In genomic region chr19:46643236-46643635, GRCm38 (mm10) we compare ENCODE assay signal across 16 mouse cellular contexts. TPM values are rescaled to one million over a fixed set of nuclear protein-coding genes. Genes with fewer than 3 reads are reported as not detected.
DNase-seq lines count a peak whose midpoint lies in the region; ATAC-seq and TF ChIP-seq lines count a peak whose summit lies in the region.
"Had no signal": no experiment of that assay in that cellular context is flagged by ENCODE, and none has a peak within 500 bp of the region (broad histone marks: within the 10 kb centered on the region; RNA-seq: fewer than 3 reads in every experiment).

No protein-coding gene starts in this region.

- H3K27me3 ChIP-seq in heart, embryonic 14.5 days (ENCODE audit: control insufficient read depth, insufficient read depth, low read length) = no peaks in the 10 kb centered on the region
- no peaks in the 10 kb centered on the region for H3K27me3 ChIP-seq in midbrain, postnatal 0 days (ENCODE audit: insufficient read depth, low read length)
- H3K27me3 ChIP-seq in midbrain, embryonic 14.5 days (ENCODE audit: control insufficient read depth, insufficient read depth, low read length) = no peaks in the 10 kb centered on the region
- no peaks in the 10 kb centered on the region for H3K27me3 ChIP-seq in kidney, embryonic 16.5 days (ENCODE audit: insufficient read depth, low read length)
- H3K27me3 ChIP-seq: forebrain, embryonic 15.5 days had no signal

- peak overlapping the region; percentile 90 to 97 for H3K27ac ChIP-seq in heart, embryonic 14.5 days (replicated peaks in 1 of 2; ENCODE audit: control insufficient read depth in 1 of 2, insufficient read depth in 1 of 2, low read depth in 2 of 2, low read length in 2 of 2)
- 0 out of 2 replicates have a peak overlapping the region, but pooled peaks have one; percentile 7 for H3K27ac ChIP-seq in midbrain, postnatal 0 days (ENCODE audit: low read depth, low read length)
- no peak overlapping the region for H3K27ac ChIP-seq in midbrain, embryonic 14.5 days (replicated peaks; ENCODE audit: low read depth, low read length)
- no peak overlapping the region for H3K27ac ChIP-seq in kidney, embryonic 16.5 days (ENCODE audit: low read length)

- H3K4me2 ChIP-seq in heart, embryonic 14.5 days (ENCODE audit: low read length) = peak overlapping the region; percentile 38
- H3K4me2 ChIP-seq in midbrain, postnatal 0 days (ENCODE audit: low read depth, low read length, poor library complexity, severe bottlenecking) = no peak overlapping the region
- H3K4me2 ChIP-seq in midbrain, embryonic 14.5 days (ENCODE audit: low read length) = no peak overlapping the region
- H3K4me2 ChIP-seq in kidney, embryonic 16.5 days (replicated peaks; ENCODE audit: low read depth, low read length) = no peak overlapping the region
- H3K4me2 ChIP-seq: forebrain, embryonic 15.5 days had no signal

- peaks cover 53% of the 10 kb centered on the region for H3K36me3 ChIP-seq in heart, embryonic 14.5 days (ENCODE audit: control insufficient read depth, insufficient read depth, low read length)
- peaks cover 6% of the 10 kb centered on the region for H3K36me3 ChIP-seq in midbrain, postnatal 0 days (ENCODE audit: insufficient read depth, low read length)
- peaks cover 20% of the 10 kb centered on the region for H3K36me3 ChIP-seq in midbrain, embryonic 14.5 days (ENCODE audit: control insufficient read depth, insufficient read depth, low read length)
- H3K36me3 ChIP-seq in kidney, embryonic 16.5 days (ENCODE audit: insufficient read depth, low read length) = peaks cover 9% of the 10 kb centered on the region; the same call in 1 of the 2 replicates
- H3K36me3 ChIP-seq: forebrain, embryonic 15.5 days had no signal

- no peak for ATAC-seq in heart, embryonic 14.5 days (ENCODE audit: insufficient number of reproducible peaks, insufficient read depth, low FRiP score, low read depth)
- ATAC-seq in midbrain, postnatal 0 days (ENCODE audit: low FRiP score) = no peak
- ATAC-seq in midbrain, embryonic 14.5 days (ENCODE audit: low FRiP score, low TSS enrichment) = no peak
- ATAC-seq in kidney, embryonic 16.5 days (ENCODE audit: low FRiP score, low TSS enrichment) = no peak
- ATAC-seq: forebrain, embryonic 15.5 days had no signal

- TF ChIP-seq CTCF in midbrain, postnatal 0 days (IDR thresholded peaks at IDR 0.05) = no peak

- H3K9ac ChIP-seq in heart, embryonic 14.5 days (ENCODE audit: low read length) = peak overlapping the region; percentile 42
- H3K9ac ChIP-seq in midbrain, postnatal 0 days (replicated peaks; ENCODE audit: low read length, poor library complexity, severe bottlenecking) = no peak overlapping the region
- no peak overlapping the region for H3K9ac ChIP-seq in midbrain, embryonic 14.5 days (replicated peaks; ENCODE audit: low read length)
- no peak overlapping the region for H3K9ac ChIP-seq in kidney, embryonic 16.5 days (replicated peaks; ENCODE audit: low read length)
- H3K9ac ChIP-seq: forebrain, embryonic 15.5 days had no signal

- peaks cover 69 to 96% of the 10 kb centered on the region in 2 experiments for H3K4me1 ChIP-seq in heart, embryonic 14.5 days (ENCODE audit: control insufficient read depth in 2 of 2, insufficient read depth in 2 of 2, low read length in 2 of 2)
- H3K4me1 ChIP-seq in midbrain, postnatal 0 days (ENCODE audit: insufficient read depth, low read length) = peaks cover 3% of the 10 kb centered on the region; the same call in 1 of the 2 replicates
- peaks cover 20% of the 10 kb centered on the region for H3K4me1 ChIP-seq in midbrain, embryonic 14.5 days (ENCODE audit: control insufficient read depth, insufficient read depth, low read length)
- peaks cover 76% of the 10 kb centered on the region for H3K4me1 ChIP-seq in kidney, embryonic 16.5 days (ENCODE audit: insufficient read depth, low read length)

- 33% methylated on average over 5 of the region's 5 CpGs for WGBS in heart, embryonic 14.5 days
- 85% methylated on average over 5 of the region's 5 CpGs for WGBS in midbrain, postnatal 0 days
- WGBS in midbrain, embryonic 14.5 days = 83% methylated on average over 5 of the region's 5 CpGs
- 75% methylated on average over 5 of the region's 5 CpGs for WGBS in kidney, embryonic 16.5 days

- H3K9me3 ChIP-seq in heart, embryonic 14.5 days (ENCODE audit: control insufficient read depth, low read length) = no peaks in the 10 kb centered on the region
- H3K9me3 ChIP-seq in midbrain, postnatal 0 days (ENCODE audit: low read length) = no peaks in the 10 kb centered on the region
- no peaks in the 10 kb centered on the region for H3K9me3 ChIP-seq in midbrain, embryonic 14.5 days (ENCODE audit: control insufficient read depth, low read length)
- H3K9me3 ChIP-seq in kidney, embryonic 16.5 days (ENCODE audit: low read length) = no peaks in the 10 kb centered on the region
- H3K9me3 ChIP-seq: forebrain, embryonic 15.5 days had no signal

- intact Hi-C loops in heart, postnatal 14 days (cut with DNase I) = no loop called here

- H3K4me3 ChIP-seq in heart, embryonic 14.5 days (ENCODE audit: control insufficient read depth in 1 of 2, insufficient read depth in 1 of 2, low read depth in 1 of 2, low read length in 2 of 2) = no peak overlapping the region
- H3K4me3 ChIP-seq in midbrain, postnatal 0 days (ENCODE audit: low read depth, low read length) = no peak overlapping the region
- no peak overlapping the region for H3K4me3 ChIP-seq in midbrain, embryonic 14.5 days (replicated peaks; ENCODE audit: low read depth, low read length)
- H3K4me3 ChIP-seq in kidney, embryonic 16.5 days (ENCODE audit: low read length) = no peak overlapping the region
- H3K4me3 ChIP-seq: forebrain, embryonic 15.5 days had no signal

- peak; percentile 79 for DNase-seq in adrenal gland, adult 2 months
- DNase-seq in adrenal gland, postnatal 25 days = no peak
- no peak for DNase-seq in heart, postnatal 14 days
- no peak for DNase-seq in midbrain, postnatal 0 days (ENCODE audit: low spot score)
- no peak for DNase-seq in midbrain, embryonic 14.5 days
- DNase-seq in thymus, postnatal 4 days = no peak
- DNase-seq: embryo, embryonic 11 days; kidney, adult 8-10 months; liver; lung, postnatal 4 days had no signal

RNA-seq across cellular contexts. Expression of gene Cyp17a1, which starts 29.7 kb away (rescaled TPM):
- 1 to 10 TPM; 1.7 to 3.0 TPM for total RNA-seq in adrenal gland, adult 2 months (2021)
- polyA plus RNA-seq in adrenal gland, adult 2 months (2012; rRNA removed) = 0.18 and 0.19 TPM in 2 replicates
- 1.2 and 1.9 TPM in 2 replicates for total RNA-seq in adrenal gland, postnatal 25 days (2021)
- polyA plus RNA-seq in heart, embryonic 14.5 days (2014; fragmentation: Nextera tagmentation; extraction: Ambion mirVana) = 1.6 and 1.8 TPM in 2 replicates
- total RNA-seq in heart, postnatal 14 days (2021) = not detected
- total RNA-seq in midbrain, postnatal 0 days (2014; rRNA removed) = not detected in 2 replicates
- polyA plus RNA-seq in midbrain, postnatal 0 days (2015; fragmentation: Nextera tagmentation; extraction: Ambion mirVana) = not detected in 2 replicates
- polyA plus RNA-seq in midbrain, embryonic 14.5 days (2014; fragmentation: Nextera tagmentation; extraction: Ambion mirVana) = not detected in 2 replicates
- polyA plus RNA-seq in kidney, embryonic 16.5 days (2015; fragmentation: Nextera tagmentation; extraction: Ambion mirVana) = 7.1 TPM in 1 of 2 replicates, not detected in the other
- total RNA-seq: granulocyte monocyte progenitor cell, adult 5-6 weeks; layer of hippocampus, postnatal 10 days had no signal
- polyA plus RNA-seq: forebrain, embryonic 15.5 days; urinary bladder, adult 2 months had no signal

RNA-seq across cellular contexts. Expression of gene Wbp1l, which starts 44.4 kb away (rescaled TPM):
- total RNA-seq in adrenal gland, adult 2 months (2021) = 100 to 1,000 TPM; 136 to 156 TPM
- 128 and 159 TPM in 2 replicates for polyA plus RNA-seq in adrenal gland, adult 2 months (2012; rRNA removed)
- 154 and 189 TPM in 2 replicates for total RNA-seq in adrenal gland, postnatal 25 days (2021)
- 48.8 and 49.3 TPM in 2 replicates for polyA plus RNA-seq in heart, embryonic 14.5 days (2014; fragmentation: Nextera tagmentation; extraction: Ambion mirVana)
- total RNA-seq in heart, postnatal 14 days (2021) = 10 to 100 TPM; 60.3 to 68.7 TPM
- total RNA-seq in midbrain, postnatal 0 days (2014; rRNA removed) = 44.2 and 44.8 TPM in 2 replicates
- 27.1 and 27.8 TPM in 2 replicates for polyA plus RNA-seq in midbrain, postnatal 0 days (2015; fragmentation: Nextera tagmentation; extraction: Ambion mirVana)
- polyA plus RNA-seq in midbrain, embryonic 14.5 days (2014; fragmentation: Nextera tagmentation; extraction: Ambion mirVana) = 27.5 and 33.8 TPM in 2 replicates
- 53.4 and 54.4 TPM in 2 replicates for polyA plus RNA-seq in kidney, embryonic 16.5 days (2015; fragmentation: Nextera tagmentation; extraction: Ambion mirVana)

RNA-seq across cellular contexts. Expression of gene Borcs7, which starts 46.5 kb away (rescaled TPM):
- total RNA-seq in adrenal gland, adult 2 months (2021) = 10 to 100 TPM; 13.5 to 14.5 TPM
- polyA plus RNA-seq in adrenal gland, adult 2 months (2012; rRNA removed) = 2.3 and 2.9 TPM in 2 replicates
- total RNA-seq in adrenal gland, postnatal 25 days (2021) = 14.4 and 18.0 TPM in 2 replicates
- 17.9 and 20.0 TPM in 2 replicates for polyA plus RNA-seq in heart, embryonic 14.5 days (2014; fragmentation: Nextera tagmentation; extraction: Ambion mirVana)
- total RNA-seq in heart, postnatal 14 days (2021) = 1 to 10 TPM; 8.7 to 9.6 TPM
- total RNA-seq in midbrain, postnatal 0 days (2014; rRNA removed) = 13.2 and 16.3 TPM in 2 replicates
- polyA plus RNA-seq in midbrain, postnatal 0 days (2015; fragmentation: Nextera tagmentation; extraction: Ambion mirVana) = 41.3 and 43.0 TPM in 2 replicates
- 21.6 and 23.3 TPM in 2 replicates for polyA plus RNA-seq in midbrain, embryonic 14.5 days (2014; fragmentation: Nextera tagmentation; extraction: Ambion mirVana)
- 15.6 and 19.0 TPM in 2 replicates for polyA plus RNA-seq in kidney, embryonic 16.5 days (2015; fragmentation: Nextera tagmentation; extraction: Ambion mirVana)

Comparison
In these comparisons a context has a peak if more than half of its experiments do, and no peak if none do; other contexts are left out.
1. H3K27ac ChIP-seq: peak in heart, embryonic 14.5 days (2 of 2) and midbrain, postnatal 0 days (single experiment); none in midbrain, embryonic 14.5 days (single experiment) and kidney, embryonic 16.5 days (single experiment).